Mouse (Mus musculus) forebrain, embryonic 16.5 days (tissue): ENCODE results near the gene Pcgf2. TPM values are rescaled to one million over a fixed set of nuclear protein-coding genes. Genes with fewer than 3 reads are reported as not detected.

Source experiments
- ATAC-seq: fragments of 200-750 bp; cut with Nextera tagmentation; 2 replicates; pipeline ENCODE4 v1.8.0; 2017; ENCODE audit warnings: mild to moderate bottlenecking, moderate library complexity
- H3K27ac ChIP-seq: fragments of 300-500 bp; sonication (generic); 2 replicates; pipeline ENCODE4 v1.5.1; 2014; ENCODE audit warnings: low read length, control low read depth
- H3K27me3 ChIP-seq: fragments of 300-500 bp; sonication (generic); replicated peaks from 2 replicates; pipeline ENCODE4 v1.6.1; 2014; ENCODE audit warnings: low read length; ENCODE audit not compliant: control insufficient read depth, insufficient read depth
- H3K36me3 ChIP-seq: fragments of 300-500 bp; sonication (generic); 2 replicates; pipeline ENCODE4 v1.6.1; 2014; ENCODE audit not compliant: control insufficient read depth, insufficient read depth
- H3K4me1 ChIP-seq: fragments of 300-500 bp; sonication (generic); replicated peaks from 2 replicates; pipeline ENCODE4 v1.6.1; 2014; ENCODE audit warnings: low read length; ENCODE audit not compliant: control insufficient read depth, insufficient read depth
- H3K4me2 ChIP-seq: fragments of 300-500 bp; sonication (generic); 2 replicates; pipeline ENCODE4 v1.6.1; 2014; ENCODE audit warnings: mild to moderate bottlenecking, low read length, control low read depth
- H3K4me3 ChIP-seq: fragments of 300-500 bp; sonication (generic); replicated peaks from 2 replicates; pipeline ENCODE4 v1.5.1; 2014; ENCODE audit warnings: mild to moderate bottlenecking, low read length, control low read depth
- H3K9ac ChIP-seq: fragments of 300-500 bp; sonication (generic); replicated peaks from 2 replicates; pipeline ENCODE4 v1.6.1; 2014; ENCODE audit warnings: low read depth, low read length, control low read depth
- H3K9me3 ChIP-seq: fragments of 300-500 bp; sonication (generic); 2 replicates; pipeline ENCODE4 v1.6.1; 2016; ENCODE audit warnings: low read length; ENCODE audit not compliant: control insufficient read depth
- WGBS: fragments of 180-500 bp; shearing (Covaris S2); extraction: QIAGEN DNeasy Blood & Tissue Kit; methylation state at CpG from one replicate; pipeline ENCODE4 v1.1.7; 2014; 5-methylcytosine and 5-hydroxymethylcytosine counted together
- polyA plus RNA-seq: library from polyadenylated mRNA; unstranded; fragments of >200 nt; fragmentation: Nextera tagmentation; extraction: Ambion mirVana; gene quantifications from 2 replicates; pipeline ENCODE4 v1.2.1, GENCODE M21; 2015

The Pcgf2 gene
- polyA plus RNA-seq, 1 experiment from 2014 or later = 19.8 TPM

DNA sequence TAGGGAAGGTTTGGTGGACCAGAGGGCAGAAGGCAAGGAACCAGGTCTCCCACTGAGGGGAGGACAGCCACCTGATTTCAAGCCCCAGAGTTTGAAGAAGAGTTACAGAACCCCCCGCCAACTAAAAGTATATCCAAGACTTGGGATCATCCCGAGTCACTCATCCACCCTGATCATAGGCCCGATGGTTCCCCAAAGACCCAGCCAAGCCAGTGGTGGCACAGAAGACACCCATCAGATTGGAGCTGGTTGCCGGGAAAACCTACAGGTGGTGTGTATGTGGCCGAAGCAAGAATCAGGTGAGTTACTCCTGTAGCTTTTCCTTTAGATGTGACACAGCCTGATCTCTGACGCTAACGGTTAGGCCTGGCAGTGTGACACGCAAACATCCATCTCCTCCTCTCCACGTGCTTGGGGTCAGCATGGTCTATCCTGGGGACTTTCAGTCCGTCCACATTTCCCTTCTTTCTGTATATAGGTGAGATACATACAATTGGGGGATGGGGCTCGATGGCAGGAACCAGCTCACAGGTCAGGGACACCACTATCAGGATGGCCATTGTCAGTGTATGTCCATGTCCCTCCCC, 13.9 kb downstream of the Pcgf2 start:
- Histone ChIP-seq H3K4me2 (peak overlapping the region; percentile 68), H3K9me3 (no peaks in the 10 kb centered on the region), H3K27me3 (no peaks in the 10 kb centered on the region), H3K9ac (no peak overlapping the region), H3K36me3 (peaks cover 15% of the 10 kb centered on the region), H3K4me3 (peak overlapping the region; percentile 39), H3K4me1 (peaks cover 10% of the 10 kb centered on the region), H3K27ac (no peak overlapping the region)
- no peak for ATAC-seq
- 75% methylated on average over 11 of the region's 11 CpGs for WGBS

DNA sequence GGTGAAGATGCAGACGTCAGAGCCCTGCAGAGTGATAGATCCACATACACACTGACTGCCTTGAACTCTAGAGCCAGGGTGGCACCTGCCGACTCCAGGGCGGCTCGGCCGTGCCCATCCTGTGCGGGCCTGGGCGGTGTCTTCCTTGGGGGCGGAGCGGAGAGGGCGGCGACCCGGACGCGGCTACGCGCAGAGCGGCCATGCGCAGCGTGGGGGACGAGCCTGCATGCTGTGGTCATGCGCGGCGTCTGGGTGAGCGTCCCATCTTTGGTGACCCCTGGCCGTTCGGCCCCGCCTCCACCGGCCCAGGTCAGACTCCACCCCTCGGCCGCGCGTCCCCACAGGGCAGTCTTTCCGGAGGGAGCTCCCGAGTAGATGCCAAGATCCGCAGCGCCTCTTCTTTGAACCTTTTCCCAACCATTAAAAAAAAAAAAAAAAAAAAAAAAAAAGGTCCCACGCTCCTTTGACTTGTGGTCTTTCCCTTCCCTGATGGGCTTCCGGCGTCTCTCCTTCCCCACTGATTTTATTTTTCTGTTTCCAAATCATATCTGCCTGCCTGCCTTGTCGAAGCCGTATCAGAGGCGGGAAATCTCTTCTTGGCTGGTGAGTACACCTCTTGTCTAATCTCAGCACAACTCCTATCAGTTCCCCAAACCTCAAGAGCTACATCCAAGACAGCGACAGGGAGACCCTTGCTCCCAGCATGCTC, 14.5 kb downstream of the Pcgf2 start, which contains the start of gene Cisd3:
Gene Cisd3 (plus strand): TSS at position 214 of the 709 bp plus-strand sequence.
- under 1% methylated on average over 41 of the region's 43 CpGs for WGBS
- H3K27ac ChIP-seq = no peak within 1 kb of the TSS

GRCm38 (mm10) chr11:97684766-97685165, 15.5 kb downstream of the Pcgf2 start:
- no peak overlapping the region for H3K4me2 ChIP-seq

More for the DNA sequence above, 14.5 kb downstream of the Pcgf2 start, which contains the start of gene Cisd3:
- Histone ChIP-seq H3K4me3 (peak within 1 kb of the TSS; percentile 39), H3K4me1 (peaks cover 10% of the 10 kb centered on the region), H3K9me3 (no peaks in the 10 kb centered on the region), H3K27me3 (no peaks in the 10 kb centered on the region), H3K36me3 (peaks cover 12% of the 10 kb centered on the region), H3K4me2 (peak within 1 kb of the TSS; percentile 68), H3K9ac (peak within 1 kb of the TSS; percentile 53)
- ATAC-seq = peak; percentile 77

DNA sequence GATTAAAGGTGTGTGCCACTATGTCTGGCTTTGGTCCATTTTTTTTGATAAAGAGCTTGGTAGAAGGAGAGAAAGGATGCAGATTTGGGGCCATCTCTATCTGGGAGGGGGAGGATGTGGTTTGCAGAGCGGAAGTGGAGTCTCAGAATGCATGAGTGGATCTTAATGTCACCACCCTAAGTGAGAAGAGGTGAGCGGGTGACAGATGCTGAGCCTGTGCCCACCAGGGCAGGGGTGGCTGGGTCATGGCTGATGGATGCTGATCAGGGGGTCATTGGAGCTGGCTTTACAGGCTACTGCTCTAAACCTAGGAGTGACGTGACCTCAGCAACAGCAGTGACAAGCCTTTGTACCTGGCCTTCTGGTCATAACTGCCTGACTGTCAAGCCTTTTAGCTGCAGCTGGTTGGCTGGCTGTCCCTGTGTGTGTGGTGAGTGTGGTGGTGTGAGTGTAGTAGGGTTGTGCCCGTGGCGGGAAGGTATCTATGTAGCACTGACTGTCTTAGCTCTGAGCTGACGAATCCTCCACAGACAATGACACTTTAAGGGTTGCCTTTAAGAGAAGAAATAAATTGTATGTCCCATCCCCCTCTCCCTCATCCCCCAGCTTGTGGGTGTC, 16.1 kb downstream of the Pcgf2 start:
- 81% methylated on average over 6 of the region's 6 CpGs for whole genome bisulfite sequencing
- H3K4me3 ChIP-seq = no peak overlapping the region
- H3K36me3 ChIP-seq = peaks cover 6% of the 10 kb centered on the region; the same call in 1 of the 2 replicates
- H3K27me3 ChIP-seq = no peaks in the 10 kb centered on the region
- H3K4me1 ChIP-seq = peaks cover 14% of the 10 kb centered on the region
- no peaks in the 10 kb centered on the region for H3K9me3 ChIP-seq
- H3K9ac ChIP-seq = no peak overlapping the region
- H3K27ac ChIP-seq = no peak overlapping the region
- no peak overlapping the region for H3K4me2 ChIP-seq
- ATAC-seq = no peak

More at GRCm38 (mm10) chr11:97684766-97685165, 15.5 kb downstream of the Pcgf2 start:
- H3K4me1 ChIP-seq = peaks cover 14% of the 10 kb centered on the region
- H3K4me3 ChIP-seq = no peak overlapping the region
- H3K9me3 ChIP-seq = no peaks in the 10 kb centered on the region
- 55% methylated on average over 7 of the region's 7 CpGs for WGBS
- ATAC-seq = no peak
- H3K36me3 ChIP-seq = peaks cover 4% of the 10 kb centered on the region; the same call in 1 of the 2 replicates
- no peak overlapping the region for H3K27ac ChIP-seq
- no peak overlapping the region for H3K9ac ChIP-seq
- no peaks in the 10 kb centered on the region for H3K27me3 ChIP-seq

GRCm38 (mm10) chr11:97682504-97683055, 17.7 kb downstream of the Pcgf2 start:
- Histone ChIP-seq H3K27ac (no peak overlapping the region), H3K4me2 (no peak overlapping the region), H3K4me1 (peaks cover 24% of the 10 kb centered on the region), H3K9me3 (no peaks in the 10 kb centered on the region), H3K36me3 (peaks cover 6% of the 10 kb centered on the region; the same call in 1 of the 2 replicates), H3K9ac (no peak overlapping the region), H3K27me3 (no peaks in the 10 kb centered on the region), H3K4me3 (no peak overlapping the region)
- 68% methylated on average over 6 of the region's 6 CpGs for WGBS
- no peak for ATAC-seq

GRCm38 (mm10) chr11:97680430-97680829, 19.9 kb downstream of the Pcgf2 start:
- peaks cover 6% of the 10 kb centered on the region; the same call in 1 of the 2 replicates for H3K36me3 ChIP-seq
- H3K27me3 ChIP-seq = no peaks in the 10 kb centered on the region
- peak; percentile 49; the same call in 1 of the 2 replicates for ATAC-seq
- no peak overlapping the region for H3K27ac ChIP-seq
- H3K4me2 ChIP-seq = no peak overlapping the region
- H3K4me3 ChIP-seq = no peak overlapping the region
- WGBS = 42% methylated on average over 12 of the region's 12 CpGs
- H3K4me1 ChIP-seq = peaks cover 28% of the 10 kb centered on the region
- no peaks in the 10 kb centered on the region for H3K9me3 ChIP-seq
- H3K9ac ChIP-seq = no peak overlapping the region

DNA sequence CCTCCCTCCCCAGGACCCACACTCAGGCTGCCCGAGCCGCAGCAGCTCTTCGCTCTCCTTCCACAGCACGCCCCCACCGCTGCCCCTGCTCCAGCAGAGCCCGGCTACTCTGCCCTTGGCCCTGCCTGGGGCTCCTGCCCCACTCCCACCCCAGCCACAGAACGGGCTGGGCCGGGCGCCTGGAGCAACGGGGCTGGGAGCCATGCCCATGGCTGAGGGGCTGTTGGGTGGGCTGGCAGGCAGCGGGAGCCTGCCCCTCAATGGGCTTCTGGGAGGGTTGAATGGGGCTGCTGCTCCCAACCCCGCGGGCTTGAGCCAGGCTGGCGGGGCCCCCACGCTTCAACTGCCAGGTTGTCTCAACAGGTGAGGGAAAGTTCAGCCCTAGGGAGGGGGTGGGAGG, 22.0 kb downstream of the Pcgf2 start:
- ATAC-seq = peak; percentile 30
- WGBS = 46% methylated on average over 15 of the region's 15 CpGs
- Histone ChIP-seq H3K4me3 (no peak overlapping the region), H3K9ac (no peak overlapping the region), H3K4me2 (no peak overlapping the region), H3K27me3 (no peaks in the 10 kb centered on the region), H3K27ac (no peak overlapping the region), H3K36me3 (peaks cover 22% of the 10 kb centered on the region), H3K9me3 (no peaks in the 10 kb centered on the region), H3K4me1 (peaks cover 24% of the 10 kb centered on the region)

DNA sequence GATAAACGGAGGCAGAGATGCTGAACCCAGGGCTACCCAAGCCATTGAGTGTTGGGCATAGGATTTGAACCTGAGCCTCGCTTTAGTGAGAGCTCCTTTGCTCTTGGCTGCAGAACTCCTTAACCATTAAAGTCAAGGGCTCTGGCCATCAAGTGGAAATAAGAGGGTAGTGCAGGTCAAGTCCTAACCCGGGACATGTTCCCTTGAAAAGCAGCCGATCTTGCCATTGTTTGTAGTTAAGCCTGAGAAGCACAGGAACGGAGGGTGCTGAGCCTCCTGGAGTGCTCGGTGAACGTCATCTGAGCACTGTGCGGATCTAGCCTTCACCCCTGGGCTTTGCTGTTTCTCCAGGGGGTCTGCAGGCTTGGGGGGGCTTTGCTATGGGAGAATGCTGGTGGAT, 22.5 kb downstream of the Pcgf2 start:
- Histone ChIP-seq H3K4me1 (peaks cover 24% of the 10 kb centered on the region), H3K4me3 (no peak overlapping the region), H3K27me3 (no peaks in the 10 kb centered on the region), H3K9ac (no peak overlapping the region), H3K9me3 (no peaks in the 10 kb centered on the region), H3K27ac (no peak overlapping the region), H3K36me3 (peaks cover 23% of the 10 kb centered on the region), H3K4me2 (no peak overlapping the region)
- no peak for ATAC-seq
- WGBS = 42% methylated on average over 8 of the region's 8 CpGs

DNA sequence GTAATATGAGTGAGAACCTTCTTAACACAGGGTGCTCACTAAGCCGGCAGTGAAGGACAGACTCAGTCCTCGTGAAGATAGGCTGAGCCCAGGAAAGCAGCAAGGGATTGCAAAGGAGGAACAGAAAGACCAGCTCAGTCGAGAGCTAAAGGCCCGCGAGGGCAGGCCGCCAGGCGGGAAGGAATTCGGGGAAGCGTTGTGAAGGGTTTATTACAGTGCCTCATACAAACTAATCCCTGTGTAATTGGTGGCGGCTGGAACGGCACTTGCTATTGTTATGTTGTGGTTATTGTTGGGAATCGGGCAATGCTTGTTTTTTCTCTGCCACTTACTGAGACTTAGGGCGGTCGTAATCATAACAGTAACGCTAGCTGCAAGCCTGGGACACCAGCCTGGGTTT, 22.9 kb downstream of the Pcgf2 start:
- 10% methylated on average over 15 of the region's 15 CpGs for WGBS
- H3K4me1 ChIP-seq = peaks cover 24% of the 10 kb centered on the region
- H3K36me3 ChIP-seq = peaks cover 27% of the 10 kb centered on the region
- H3K27ac ChIP-seq = no peak overlapping the region
- H3K4me2 ChIP-seq = no peak overlapping the region
- no peaks in the 10 kb centered on the region for H3K9me3 ChIP-seq
- ATAC-seq = no peak
- no peaks in the 10 kb centered on the region for H3K27me3 ChIP-seq
- no peak overlapping the region for H3K9ac ChIP-seq
- no peak overlapping the region for H3K4me3 ChIP-seq
